25 mouse cellular contexts compared by ENCODE assay signal in the genomic region with DNA sequence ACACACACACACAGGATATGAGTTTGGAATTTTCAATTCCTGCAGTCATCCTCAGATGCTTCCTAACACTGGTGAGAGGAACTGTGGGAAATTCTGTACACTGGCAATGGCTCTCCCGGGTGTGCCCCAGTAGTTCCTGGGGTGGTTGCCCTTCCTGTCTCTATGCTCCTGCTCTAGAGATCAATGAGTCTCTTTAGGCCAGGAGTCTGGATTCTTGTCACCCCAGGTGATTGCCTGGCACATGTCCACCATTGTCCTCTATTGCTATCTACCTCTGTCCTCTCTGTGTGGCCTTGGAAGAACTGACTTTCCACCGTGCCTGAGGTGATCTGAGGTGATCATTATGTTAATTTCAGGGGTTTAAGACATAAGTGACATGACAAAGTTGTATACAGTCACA. TPM values are rescaled to one million over a fixed set of nuclear protein-coding genes. Genes with fewer than 3 reads are reported as not detected.
"Had no signal": no experiment of that assay in that cellular context is flagged by ENCODE, and none has a peak within 500 bp of the region (broad histone marks: within the 10 kb centered on the region; RNA-seq: fewer than 3 reads in every experiment).

No protein-coding gene starts in this region.

- DNase-seq: cerebellum, adult 2 months; cerebellum, adult 8-10 months; cerebellum, adult 9-10 months; cerebellum, adult 9-11 months; cerebellum, postnatal 10 days; cerebellum, postnatal 14 days; cerebellum, postnatal 25 days; cerebellum, postnatal 36 days; embryo, embryonic 11 days; forebrain, postnatal 0 days; gastrocnemius, postnatal 10 days; gastrocnemius, postnatal 14 days; gastrocnemius, postnatal 25 days had no signal

- H3K27ac ChIP-seq: embryonic facial prominence, embryonic 10.5 days; embryonic facial prominence, embryonic 12.5 days; embryonic facial prominence, embryonic 13.5 days; embryonic facial prominence, embryonic 15.5 days; forebrain, embryonic 10.5 days; forebrain, embryonic 12.5 days; forebrain, embryonic 13.5 days; forebrain, embryonic 15.5 days had no signal

- H3K9me3 ChIP-seq: embryonic facial prominence, embryonic 10.5 days; embryonic facial prominence, embryonic 12.5 days; embryonic facial prominence, embryonic 13.5 days; embryonic facial prominence, embryonic 15.5 days; forebrain, embryonic 10.5 days; forebrain, embryonic 12.5 days; forebrain, embryonic 13.5 days; forebrain, embryonic 15.5 days had no signal

- H3K4me1 ChIP-seq: embryonic facial prominence, embryonic 15.5 days; forebrain, embryonic 12.5 days; forebrain, embryonic 13.5 days had no signal

- H3K27me3 ChIP-seq: embryonic facial prominence, embryonic 12.5 days; embryonic facial prominence, embryonic 13.5 days; embryonic facial prominence, embryonic 15.5 days; forebrain, embryonic 12.5 days; forebrain, embryonic 13.5 days; forebrain, embryonic 15.5 days had no signal

- H3K9ac ChIP-seq: embryonic facial prominence, embryonic 12.5 days; embryonic facial prominence, embryonic 13.5 days; embryonic facial prominence, embryonic 15.5 days; forebrain, embryonic 12.5 days; forebrain, embryonic 13.5 days; forebrain, embryonic 15.5 days; forebrain, postnatal 0 days had no signal

- H3K4me3 ChIP-seq: embryonic facial prominence, embryonic 10.5 days; embryonic facial prominence, embryonic 12.5 days; embryonic facial prominence, embryonic 13.5 days; embryonic facial prominence, embryonic 15.5 days; erythroblast, embryonic 14.5 days; forebrain, embryonic 10.5 days; forebrain, embryonic 12.5 days; forebrain, embryonic 13.5 days; forebrain, embryonic 15.5 days had no signal

- ATAC-seq: forebrain, embryonic 13.5 days; forebrain, embryonic 14.5 days; forebrain, embryonic 15.5 days; forebrain, embryonic 16.5 days; forebrain, postnatal 0 days had no signal

- H3K4me2 ChIP-seq: embryonic facial prominence, embryonic 12.5 days; embryonic facial prominence, embryonic 13.5 days; embryonic facial prominence, embryonic 15.5 days; forebrain, embryonic 12.5 days; forebrain, embryonic 13.5 days; forebrain, embryonic 15.5 days; heart, embryonic 11.5 days had no signal

- H3K36me3 ChIP-seq: embryonic facial prominence, embryonic 10.5 days; embryonic facial prominence, embryonic 12.5 days; embryonic facial prominence, embryonic 13.5 days; embryonic facial prominence, embryonic 15.5 days; forebrain, embryonic 12.5 days; forebrain, embryonic 15.5 days had no signal

RNA-seq across cellular contexts. Expression of a gene that starts 10.8 kb away (rescaled TPM):
- polyA plus RNA-seq: erythroblast, embryonic 14.5 days had no signal
